Mouse (Mus musculus) forebrain, embryonic 16.5 days (tissue): ENCODE data around the gene Ddx1. TPM values are rescaled to one million over a fixed set of nuclear protein-coding genes. Genes with fewer than 3 reads are reported as not detected.
A peak's percentile ranks its signal among the peaks of the same experiment; 100 is the strongest.

ENCODE experiments used
- ATAC-seq: fragments of 200-750 bp; cut with Nextera tagmentation; 2 replicates; pipeline ENCODE4 v1.8.0; 2017; ENCODE audit warnings: mild to moderate bottlenecking, moderate library complexity
- H3K27ac ChIP-seq: fragments of 300-500 bp; sonication (generic); 2 replicates; pipeline ENCODE4 v1.5.1; 2014; ENCODE audit warnings: low read length, control low read depth
- H3K27me3 ChIP-seq: fragments of 300-500 bp; sonication (generic); replicated peaks from 2 replicates; pipeline ENCODE4 v1.6.1; 2014; ENCODE audit warnings: low read length; ENCODE audit not compliant: control insufficient read depth, insufficient read depth
- H3K36me3 ChIP-seq: fragments of 300-500 bp; sonication (generic); 2 replicates; pipeline ENCODE4 v1.6.1; 2014; ENCODE audit not compliant: control insufficient read depth, insufficient read depth
- H3K4me1 ChIP-seq: fragments of 300-500 bp; sonication (generic); replicated peaks from 2 replicates; pipeline ENCODE4 v1.6.1; 2014; ENCODE audit warnings: low read length; ENCODE audit not compliant: control insufficient read depth, insufficient read depth
- H3K4me2 ChIP-seq: fragments of 300-500 bp; sonication (generic); 2 replicates; pipeline ENCODE4 v1.6.1; 2014; ENCODE audit warnings: mild to moderate bottlenecking, low read length, control low read depth
- H3K4me3 ChIP-seq: fragments of 300-500 bp; sonication (generic); replicated peaks from 2 replicates; pipeline ENCODE4 v1.5.1; 2014; ENCODE audit warnings: mild to moderate bottlenecking, low read length, control low read depth
- H3K9ac ChIP-seq: fragments of 300-500 bp; sonication (generic); replicated peaks from 2 replicates; pipeline ENCODE4 v1.6.1; 2014; ENCODE audit warnings: low read depth, low read length, control low read depth
- H3K9me3 ChIP-seq: fragments of 300-500 bp; sonication (generic); 2 replicates; pipeline ENCODE4 v1.6.1; 2016; ENCODE audit warnings: low read length; ENCODE audit not compliant: control insufficient read depth
- WGBS: fragments of 180-500 bp; shearing (Covaris S2); extraction: QIAGEN DNeasy Blood & Tissue Kit; methylation state at CpG from one replicate; pipeline ENCODE4 v1.1.7; 2014; 5-methylcytosine and 5-hydroxymethylcytosine counted together
- polyA plus RNA-seq: library from polyadenylated mRNA; unstranded; fragments of >200 nt; fragmentation: Nextera tagmentation; extraction: Ambion mirVana; gene quantifications from 2 replicates; pipeline ENCODE4 v1.2.1, GENCODE M21; 2015

Ddx1 gene
- polyA plus RNA-seq, 1 experiment from 2014 or later: 157 TPM

DNA sequence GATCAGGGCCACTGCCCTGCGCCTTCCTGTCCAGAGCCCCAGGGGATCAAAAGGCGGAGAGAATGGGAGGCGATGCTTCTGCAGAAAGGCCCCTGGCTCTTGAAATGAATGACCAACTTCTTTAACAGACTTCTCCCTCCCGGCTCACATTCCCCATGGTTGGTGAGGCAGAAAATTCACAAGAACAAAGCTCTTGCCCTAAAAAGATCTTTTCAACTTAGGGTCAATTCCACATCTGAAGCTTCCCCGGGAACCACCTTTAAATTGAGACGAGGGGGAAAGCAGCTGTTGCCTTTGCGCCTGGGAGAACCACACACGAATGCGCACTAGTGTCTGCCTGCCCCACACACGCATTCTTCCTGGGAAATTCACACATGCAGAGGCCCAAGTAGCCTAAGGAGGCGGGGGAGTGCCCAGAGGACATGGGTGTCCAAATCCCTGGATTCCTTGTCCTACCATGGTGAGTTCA lies 40.0 kb downstream of the Ddx1 start:
- Histone ChIP-seq H3K27me3 (no peaks in the 10 kb centered on the region), H3K9ac (no peak overlapping the region), H3K4me2 (no peak overlapping the region), H3K27ac (0 out of 2 replicates have a peak overlapping the region, but pooled peaks have one; percentile 13), H3K9me3 (no peaks in the 10 kb centered on the region), H3K4me1 (peaks cover 14% of the 10 kb centered on the region), H3K4me3 (no peak overlapping the region), H3K36me3 (no peaks in the 10 kb centered on the region)
- no peak for ATAC-seq
- WGBS: 15% methylated on average over 11 of the region's 11 CpGs

DNA sequence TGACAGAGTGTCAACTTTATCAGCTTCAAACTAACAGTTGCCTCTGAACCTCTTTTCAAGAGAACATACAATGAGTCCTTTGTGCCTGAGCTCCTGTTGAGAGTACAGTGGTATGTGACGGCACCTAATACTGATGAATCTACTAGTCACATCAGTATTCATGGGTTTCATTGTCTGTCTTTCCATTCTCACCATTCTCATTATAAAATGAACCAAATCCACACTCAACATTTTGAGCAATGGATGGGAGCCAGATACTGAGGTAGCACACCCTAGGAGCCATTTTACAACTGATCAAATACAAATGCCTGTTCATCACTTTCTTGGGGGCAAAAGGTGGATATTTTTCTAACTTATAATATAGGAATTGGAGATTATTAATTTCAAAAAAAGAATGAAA lies 40.5 kb downstream of the Ddx1 start:
- Histone ChIP-seq H3K36me3 (no peaks in the 10 kb centered on the region), H3K27ac (no peak overlapping the region), H3K9me3 (no peaks in the 10 kb centered on the region), H3K4me3 (no peak overlapping the region), H3K9ac (no peak overlapping the region), H3K4me1 (peaks cover 14% of the 10 kb centered on the region), H3K27me3 (no peaks in the 10 kb centered on the region), H3K4me2 (no peak overlapping the region)
- 33% methylated on average over 1 of the region's 1 CpGs for WGBS
- no peak for ATAC-seq

DNA sequence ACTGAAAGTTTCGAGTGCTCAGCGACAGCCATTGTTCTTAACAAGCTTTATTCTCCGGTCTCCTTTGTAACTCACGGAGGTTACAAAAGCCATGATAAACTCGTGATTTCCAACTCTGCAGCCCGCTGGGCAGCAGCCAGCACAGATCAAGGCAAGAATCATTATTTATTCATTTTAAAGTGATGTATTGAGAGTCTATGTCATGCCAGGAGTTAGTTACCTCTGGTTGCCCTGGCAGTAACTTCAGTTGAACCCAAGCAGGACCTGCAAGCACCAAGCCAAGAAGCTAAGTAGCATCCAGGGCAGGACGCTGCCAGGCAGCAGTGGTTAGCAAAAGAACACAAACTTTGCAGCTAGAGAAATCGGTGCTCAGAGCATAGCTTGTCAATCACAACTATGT lies 41.9 kb downstream of the Ddx1 start:
- no peak overlapping the region for H3K27ac ChIP-seq
- 19% methylated on average over 8 of the region's 8 CpGs for WGBS
- H3K27me3 ChIP-seq: no peaks in the 10 kb centered on the region
- H3K4me1 ChIP-seq: peaks cover 14% of the 10 kb centered on the region
- no peaks in the 10 kb centered on the region for H3K9me3 ChIP-seq
- H3K4me3 ChIP-seq: no peak overlapping the region
- H3K9ac ChIP-seq: no peak overlapping the region
- no peak for ATAC-seq
- no peak overlapping the region for H3K4me2 ChIP-seq
- no peaks in the 10 kb centered on the region for H3K36me3 ChIP-seq

DNA sequence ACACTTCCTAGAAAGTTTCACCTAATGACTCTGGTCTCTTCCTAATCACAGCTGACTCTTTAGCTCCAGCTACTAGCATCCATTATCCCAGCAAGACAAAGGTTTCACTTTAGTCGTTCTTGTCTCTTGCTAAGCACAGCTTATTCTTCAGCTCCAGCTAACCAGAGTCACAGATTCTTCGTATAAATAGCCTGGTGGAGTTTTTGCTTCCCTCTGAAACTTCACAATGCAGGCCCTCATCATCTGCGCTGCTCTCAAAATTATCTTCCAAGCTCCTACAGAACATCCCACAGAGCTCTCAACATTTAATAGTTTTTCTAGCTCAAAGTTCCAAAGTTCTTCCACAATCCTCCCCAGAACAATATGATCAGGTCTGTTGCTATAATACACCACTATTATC lies 43.3 kb downstream of the Ddx1 start:
- ATAC-seq: no peak
- Histone ChIP-seq H3K9ac (no peak overlapping the region), H3K27ac (no peak overlapping the region), H3K36me3 (no peaks in the 10 kb centered on the region), H3K9me3 (no peaks in the 10 kb centered on the region), H3K27me3 (no peaks in the 10 kb centered on the region), H3K4me1 (peaks cover 14% of the 10 kb centered on the region), H3K4me2 (no peak overlapping the region), H3K4me3 (no peak overlapping the region)
- WGBS: 65% methylated on average over 3 of the region's 3 CpGs

DNA sequence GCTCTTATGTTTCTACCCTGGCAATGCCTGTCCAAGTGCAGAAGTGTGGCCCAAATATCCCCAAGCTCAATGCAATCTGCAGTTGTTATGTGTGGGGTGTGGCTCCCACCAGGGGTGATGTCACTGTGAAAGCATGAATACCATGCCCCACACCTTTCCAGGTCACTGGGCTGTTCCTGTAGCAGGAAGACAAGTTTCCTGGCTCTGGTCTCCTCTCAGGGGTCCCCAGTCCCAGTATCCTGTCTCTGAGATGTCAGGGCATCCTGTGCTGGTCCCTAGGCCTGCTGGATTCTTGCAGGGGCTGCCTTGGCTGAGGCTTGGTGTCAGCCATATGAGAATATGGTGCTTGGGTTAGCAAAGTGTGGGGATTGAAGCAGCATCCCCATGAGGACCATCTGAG lies 46.7 kb downstream of the Ddx1 start:
- no peak overlapping the region for H3K4me2 ChIP-seq
- H3K36me3 ChIP-seq: no peaks in the 10 kb centered on the region
- H3K9me3 ChIP-seq: no peaks in the 10 kb centered on the region
- no peaks in the 10 kb centered on the region for H3K27me3 ChIP-seq
- ATAC-seq: no peak
- no peak overlapping the region for H3K9ac ChIP-seq
- no peak overlapping the region for H3K27ac ChIP-seq
- H3K4me3 ChIP-seq: no peak overlapping the region
- no peaks in the 10 kb centered on the region for H3K4me1 ChIP-seq

DNA sequence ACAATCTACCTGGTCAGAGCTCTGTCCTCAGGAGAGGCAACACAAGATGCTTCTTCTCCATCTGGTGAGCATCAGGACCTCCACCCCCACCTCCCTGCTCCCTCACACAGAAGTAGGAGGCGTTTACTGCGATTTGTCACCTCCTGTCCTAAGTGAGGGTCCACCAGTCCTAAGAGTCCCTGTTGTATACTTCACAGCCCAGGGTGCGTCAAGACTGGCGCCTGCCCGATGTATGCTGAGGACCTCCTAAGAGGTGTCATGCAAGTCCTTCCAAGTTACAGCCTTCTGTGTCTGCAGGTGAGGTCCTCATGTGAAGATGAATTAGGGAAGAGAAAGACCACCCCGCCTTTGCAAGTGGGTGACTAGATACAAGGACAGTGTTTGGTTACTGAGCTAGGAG lies 48.4 kb downstream of the Ddx1 start:
- WGBS: 91% methylated on average over 6 of the region's 6 CpGs
- ATAC-seq: no peak
- Histone ChIP-seq H3K27ac (no peak overlapping the region), H3K27me3 (no peaks in the 10 kb centered on the region), H3K9ac (no peak overlapping the region), H3K36me3 (no peaks in the 10 kb centered on the region), H3K4me2 (no peak overlapping the region), H3K4me1 (no peaks in the 10 kb centered on the region), H3K4me3 (no peak overlapping the region), H3K9me3 (no peaks in the 10 kb centered on the region)

DNA sequence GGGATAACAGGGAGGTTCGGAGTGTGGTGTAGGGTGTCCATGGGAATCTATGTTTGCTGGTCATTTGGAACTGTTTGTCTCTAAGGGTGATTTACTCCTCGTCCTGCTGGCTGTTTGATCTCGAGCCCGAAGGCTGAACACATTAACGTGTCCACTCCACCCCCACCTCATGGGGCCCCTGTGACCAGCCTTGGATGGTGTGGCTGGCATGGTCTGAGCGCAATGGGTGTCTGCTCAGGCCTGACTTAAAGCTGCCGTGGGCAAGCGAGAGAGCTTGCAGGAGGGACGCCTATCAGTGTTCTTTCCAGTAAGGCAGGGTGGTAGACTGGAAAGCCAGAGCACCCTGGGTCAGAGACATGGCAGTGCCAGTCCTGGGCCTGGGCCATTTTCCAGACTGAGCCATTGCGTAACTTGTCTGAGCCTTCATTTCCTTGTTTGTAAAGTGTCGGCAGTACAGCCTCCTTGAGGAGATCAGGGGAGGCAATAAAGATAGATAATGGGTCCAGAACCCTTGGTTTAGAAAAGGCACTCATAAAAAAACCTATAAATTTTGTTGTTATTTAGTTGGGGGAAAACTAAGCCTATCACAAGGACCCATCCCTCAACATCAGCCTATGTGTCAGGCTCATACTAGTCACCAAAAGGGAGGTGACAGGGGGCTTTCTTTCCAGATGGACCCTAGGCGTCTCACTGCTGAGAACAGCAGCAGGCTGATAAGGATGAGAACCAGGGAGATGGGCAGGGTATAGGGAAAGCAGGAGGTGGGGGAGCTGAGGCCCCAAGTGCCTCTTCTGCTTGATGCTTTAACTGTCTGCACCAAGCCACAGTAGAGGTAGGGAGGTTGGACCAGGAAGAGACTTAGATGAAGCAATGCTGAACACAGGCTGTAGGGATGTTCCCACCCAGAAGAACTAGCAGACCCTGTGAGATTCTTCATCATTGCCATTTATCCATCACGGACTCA lies 49.4 kb downstream of the Ddx1 start:
- 94% methylated on average over 13 of the region's 13 CpGs for WGBS
- Histone ChIP-seq H3K9me3 (no peaks in the 10 kb centered on the region), H3K9ac (no peak overlapping the region), H3K36me3 (no peaks in the 10 kb centered on the region), H3K4me3 (no peak overlapping the region), H3K4me2 (no peak overlapping the region), H3K27ac (no peak overlapping the region), H3K4me1 (no peaks in the 10 kb centered on the region), H3K27me3 (no peaks in the 10 kb centered on the region)
- ATAC-seq: no peak

DNA sequence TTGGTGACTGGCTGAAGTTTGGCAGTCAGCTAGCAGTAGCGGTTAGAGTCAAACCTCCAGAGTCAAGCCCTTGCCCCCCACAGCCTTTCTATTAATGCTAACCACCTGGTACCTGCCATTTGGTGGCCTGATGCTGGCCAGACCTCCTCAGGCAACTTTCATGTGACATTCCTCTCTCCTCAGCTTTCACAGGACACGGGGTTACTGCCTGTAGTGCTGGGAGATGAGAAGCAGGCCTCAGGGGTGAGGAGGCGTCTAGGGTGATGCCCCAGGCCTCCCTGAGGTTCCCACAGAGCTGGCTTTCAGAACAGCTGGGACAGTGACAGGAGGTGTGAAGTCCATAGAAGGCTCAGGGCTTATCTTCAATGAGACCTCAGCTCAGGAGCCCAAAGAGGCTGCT lies 50.9 kb downstream of the Ddx1 start:
- Histone ChIP-seq H3K27ac (no peak overlapping the region), H3K9me3 (no peaks in the 10 kb centered on the region), H3K4me1 (no peaks in the 10 kb centered on the region), H3K27me3 (no peaks in the 10 kb centered on the region), H3K4me3 (no peak overlapping the region), H3K4me2 (no peak overlapping the region), H3K36me3 (no peaks in the 10 kb centered on the region), H3K9ac (no peak overlapping the region)
- WGBS: 83% methylated on average over 3 of the region's 3 CpGs
- ATAC-seq: no peak

DNA sequence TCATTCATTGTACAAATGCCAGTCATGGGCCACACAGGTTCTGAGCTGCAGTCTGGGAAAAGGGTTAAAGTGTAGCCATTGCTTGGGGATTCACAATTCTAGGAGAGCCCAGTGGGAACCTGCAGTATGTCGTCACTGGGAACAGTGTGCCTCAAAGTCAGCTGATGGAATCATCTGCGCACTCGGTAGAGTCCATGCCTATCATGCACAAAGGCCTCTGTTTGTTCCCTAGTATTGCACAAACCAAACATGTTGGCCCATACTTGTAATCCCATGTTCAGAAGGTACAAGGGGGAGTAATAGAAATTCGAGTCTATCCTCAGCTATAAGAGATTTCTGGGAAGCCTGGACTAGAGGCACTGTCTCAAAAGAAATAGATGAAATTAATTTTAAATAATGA lies 52.9 kb downstream of the Ddx1 start:
- no peak for ATAC-seq
- WGBS: 84% methylated on average over 4 of the region's 4 CpGs
- no peaks in the 10 kb centered on the region for H3K36me3 ChIP-seq

More for the DNA sequence above, 52.9 kb downstream of the Ddx1 start:
- H3K9me3 ChIP-seq: no peaks in the 10 kb centered on the region
- no peaks in the 10 kb centered on the region for H3K4me1 ChIP-seq
- H3K27ac ChIP-seq: no peak overlapping the region
- H3K4me2 ChIP-seq: no peak overlapping the region
- no peaks in the 10 kb centered on the region for H3K27me3 ChIP-seq
- H3K9ac ChIP-seq: no peak overlapping the region
- H3K4me3 ChIP-seq: no peak overlapping the region
